Mouse (Mus musculus) MEL (cell line): Measurements from ENCODE around the gene Prcc. TPM values are rescaled to one million over a fixed set of nuclear protein-coding genes. Genes with fewer than 3 reads are reported as not detected.

Experiments
- DNase-seq: peaks from one replicate; pipeline ENCODE4 v3.0.0; 2011; ENCODE audit warnings: low read depth, low spot score
- H3K27ac ChIP-seq: 2 replicates; pipeline ENCODE4 v1.5.1; 2012; ENCODE audit warnings: low read depth, mild to moderate bottlenecking, control low read depth, low read length, moderate library complexity; ENCODE audit not compliant: control insufficient read depth
- H3K27me3 ChIP-seq, 2 experiments: fragments of 150-350 bp in 1 of 2; sonication (generic) in 1 of 2; 2 replicates each; pipeline ENCODE4 v1.6.1; 2012; ENCODE audit warnings: low read length in 2 of 2, mild to moderate bottlenecking in 2 of 2, improper control_type of control experiment in 1 of 2, moderate library complexity in 1 of 2; ENCODE audit not compliant: insufficient read depth in 2 of 2, control insufficient read depth in 1 of 2
- H3K36me3 ChIP-seq, 2 experiments: 2 replicates each; pipeline ENCODE4 v1.6.1; 2012 to 2014; ENCODE audit warnings: low read length in 2 of 2, improper control_type of control experiment in 1 of 2, inconsistent platforms in 1 of 2, mild to moderate bottlenecking in 1 of 2; ENCODE audit not compliant: insufficient read depth in 2 of 2, control insufficient read depth in 1 of 2
- H3K4me1 ChIP-seq, 2 experiments: fragments of 150-350 bp in 1 of 2; sonication (generic) in 1 of 2; 2 replicates each; pipeline ENCODE4 v1.6.1; 2012; ENCODE audit warnings: low read length in 2 of 2, improper control_type of control experiment in 1 of 2, mild to moderate bottlenecking in 1 of 2; ENCODE audit not compliant: insufficient read depth in 2 of 2, control insufficient read depth in 1 of 2
- H3K4me3 ChIP-seq, 2 experiments: fragments of 150-350 bp in 1 of 2; sonication (generic) in 1 of 2; 2 replicates each; pipeline ENCODE4 v1.5.1; 2012; ENCODE audit warnings: low read depth in 2 of 2, low read length in 2 of 2, mild to moderate bottlenecking in 2 of 2, moderate library complexity in 2 of 2, control low read depth in 1 of 2, improper control_type of control experiment in 1 of 2; ENCODE audit not compliant: control insufficient read depth in 1 of 2, insufficient read depth in 1 of 2
- H3K79me2 ChIP-seq: 2 replicates; pipeline ENCODE4 v1.6.1; 2012; ENCODE audit warnings: mild to moderate bottlenecking, low read length, moderate library complexity; ENCODE audit not compliant: control insufficient read depth, poor library complexity, insufficient read depth
- H3K9ac ChIP-seq: 2 replicates; pipeline ENCODE4 v1.6.1; 2012; ENCODE audit warnings: low read depth, mild to moderate bottlenecking, control low read depth, low read length, moderate library complexity; ENCODE audit not compliant: control insufficient read depth, poor library complexity, severe bottlenecking
- H3K9me3 ChIP-seq: fragments of 150-350 bp; sonication (generic); replicated peaks from 2 replicates; pipeline ENCODE4 v1.6.1; 2012; ENCODE audit warnings: mild to moderate bottlenecking, low read length, improper control_type of control experiment, moderate library complexity; ENCODE audit not compliant: insufficient read depth
- MEF2A ChIP-seq: IDR thresholded peaks from 2 replicates; pipeline ENCODE4 v1.6.1; 2014; ENCODE audit warnings: low read depth, mild to moderate bottlenecking, inconsistent platforms, low read length, improper control_type of control experiment; ENCODE audit not compliant: poor library complexity, insufficient replicate concordance, severe bottlenecking; ENCODE audit errors: extremely low read depth
- RCOR1 ChIP-seq: IDR thresholded peaks from 2 replicates; pipeline ENCODE4 v1.6.1; 2012; ENCODE audit warnings: low read depth, mild to moderate bottlenecking, inconsistent platforms, low read length, improper control_type of control experiment
- USF2 ChIP-seq, 2 experiments: IDR thresholded peaks; 2 replicates each; pipeline ENCODE4 v1.6.1; 2011 to 2012; ENCODE audit warnings: improper control_type of control experiment in 2 of 2, low read length in 2 of 2, borderline replicate concordance in 1 of 2, inconsistent platforms in 1 of 2, low read depth in 1 of 2, mild to moderate bottlenecking in 1 of 2; ENCODE audit not compliant: insufficient read depth in 1 of 2
- ZMIZ1 ChIP-seq: IDR thresholded peaks from 2 replicates; pipeline ENCODE4 v1.6.1; 2012; ENCODE audit warnings: low read depth, mild to moderate bottlenecking, inconsistent platforms, low read length, improper control_type of control experiment, moderate library complexity
- polyA plus RNA-seq, 2 experiments: library from polyadenylated mRNA; stranded (reverse) in 1 of 2; unstranded in 1 of 2; fragments of >175 nt in 1 of 2; fragments of >200 nt in 1 of 2; gene quantifications; 2 replicates each; pipeline versions ENCODE4 v1.2.1 to v1.2.4; 2012; ENCODE audit warnings: low replicate concordance in 2 of 2, low read depth in 1 of 2; ENCODE audit not compliant: insufficient read length in 2 of 2, insufficient read depth in 1 of 2, missing spikeins in 1 of 2
- total RNA-seq: library from RNA; depleted of rRNA; stranded (reverse); fragments of 300-350 nt; gene quantifications from 2 replicates; pipeline ENCODE4 v1.2.3, GENCODE M21; 2012; rRNA removed

Gene Prcc
- total and polyA plus RNA-seq, 3 experiments: 47.0 to 65.9 TPM; not detected in 1

DNA sequence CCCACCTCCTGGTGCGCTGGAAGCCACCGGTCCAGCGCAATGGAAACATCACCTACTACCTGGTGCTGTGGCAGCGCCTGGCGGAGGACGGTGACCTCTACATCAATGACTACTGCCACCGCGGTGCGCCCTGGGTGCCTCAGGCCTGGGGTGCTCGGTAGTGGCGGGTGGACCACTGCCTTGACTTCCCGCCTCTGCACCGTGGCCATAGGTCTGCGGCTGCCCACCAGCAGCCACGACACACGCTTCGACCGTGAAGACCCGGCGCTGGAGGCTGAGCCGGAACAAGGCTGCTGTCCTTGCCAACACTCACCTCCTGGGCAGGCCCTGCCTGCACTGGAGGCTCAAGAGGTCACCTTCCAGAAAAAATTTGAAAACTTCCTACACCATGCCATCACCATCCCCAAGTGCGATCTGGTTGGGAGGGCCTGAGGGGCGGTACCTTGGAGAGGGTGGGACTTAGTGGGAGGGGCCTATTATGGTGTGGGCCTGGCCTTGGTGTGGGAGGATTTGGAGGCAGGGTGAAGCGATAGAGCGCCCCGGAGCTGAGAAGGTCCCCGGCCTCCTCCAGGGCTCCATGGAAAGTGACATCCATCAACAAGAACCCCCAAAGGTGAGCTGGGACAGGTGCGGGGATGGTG lies 76.0 kb downstream of the Prcc start:
- Histone ChIP-seq H3K79me2 (no peaks in the 10 kb centered on the region), H3K36me3 (peaks cover 0 to 4% of the 10 kb centered on the region in 2 experiments; a peak in 1 of 4 replicates), H3K27ac (no peak overlapping the region), H3K9me3 (no peaks in the 10 kb centered on the region), H3K4me1 (peaks cover 0 to 8% of the 10 kb centered on the region in 2 experiments; a peak in 2 of 4 replicates), H3K4me3 (no peak overlapping the region), H3K27me3 (no peaks in the 10 kb centered on the region), H3K9ac (no peak overlapping the region)
- DNase-seq: no peak
- TF ChIP-seq ZMIZ1 (no peak), MEF2A (no peak), RCOR1 (no peak), USF2 (IDR thresholded peaks at IDR 0.05; ENCODE audit: borderline replicate concordance in 1 of 2, insufficient read depth in 1 of 2, low read depth in 1 of 2, low read length in 2 of 2) (no peak)

Other genes starting within 250 kb of the Prcc start
- gene Lrrc71, start 137.0 kb downstream of the Prcc start, total RNA-seq: 0.04 TPM in 1 of 2 replicates, not detected in the other
- gene Lrrc71, start 137.0 kb downstream of the Prcc start, polyA plus RNA-seq: not detected
- gene Ntrk1, start 90.4 kb downstream of the Prcc start, total RNA-seq: not detected in 2 replicates
- gene Ntrk1, start 90.4 kb downstream of the Prcc start, polyA plus RNA-seq: not detected
- 0.62 and 0.77 TPM in 2 replicates for gene Insrr, start 88.7 kb downstream of the Prcc start, total RNA-seq
- 1 to 10 TPM in 1 of 2 experiments, not detected in 1; 3.7 TPM for gene Insrr, start 88.7 kb downstream of the Prcc start, polyA plus RNA-seq
- 0.16 and 0.35 TPM in 2 replicates for gene Pear1, start 61.3 kb downstream of the Prcc start, total RNA-seq
- 1 to 10 TPM in 1 of 2 experiments, not detected in 1; 1.0 TPM for gene Pear1, start 61.3 kb downstream of the Prcc start, polyA plus RNA-seq
- not detected in 2 replicates for gene Sh2d2a, start 38.9 kb downstream of the Prcc start, total RNA-seq
- not detected for gene Sh2d2a, start 38.9 kb downstream of the Prcc start, polyA plus RNA-seq
- gene Hdgf, start 20.7 kb upstream of the Prcc start, total RNA-seq: 505 and 519 TPM in 2 replicates
- gene Hdgf, start 20.7 kb upstream of the Prcc start, polyA plus RNA-seq: 1,000 to 10,000 TPM in 1 of 2 experiments, 100 to 1,000 TPM in 1; 369 to 1,503 TPM
- gene Mrpl24, start 33.9 kb upstream of the Prcc start, total RNA-seq: 59.5 and 66.2 TPM in 2 replicates
- gene Mrpl24, start 33.9 kb upstream of the Prcc start, polyA plus RNA-seq: 10 to 100 TPM in 1 of 2 experiments, not detected in 1; 77.3 TPM
- 61.4 and 71.8 TPM in 2 replicates for gene Isg20l2, start 44.7 kb upstream of the Prcc start, total RNA-seq
- gene Isg20l2, start 44.7 kb upstream of the Prcc start, polyA plus RNA-seq: 10 to 100 TPM in 1 of 2 experiments, not detected in 1; 45.0 TPM
- 8.9 and 10.9 TPM in 2 replicates for gene Rrnad1, start 45.1 kb upstream of the Prcc start, total RNA-seq
- gene Rrnad1, start 45.1 kb upstream of the Prcc start, polyA plus RNA-seq: 10 to 100 TPM in 1 of 2 experiments, not detected in 1; 21.1 TPM
- 0.23 and 0.29 TPM in 2 replicates for gene Crabp2, start 63.1 kb upstream of the Prcc start, total RNA-seq
- gene Crabp2, start 63.1 kb upstream of the Prcc start, polyA plus RNA-seq: 1 to 10 TPM in 1 of 2 experiments, not detected in 1; 1.2 TPM
- gene Nes, start 85.5 kb upstream of the Prcc start, total RNA-seq: not detected in 2 replicates
- under 1 TPM in 1 of 2 experiments, not detected in 1; 0.01 TPM for gene Nes, start 85.5 kb upstream of the Prcc start, polyA plus RNA-seq
- gene Bcan, start 114.6 kb upstream of the Prcc start, total RNA-seq: not detected in 2 replicates
- not detected for gene Bcan, start 114.6 kb upstream of the Prcc start, polyA plus RNA-seq
- gene Hapln2, start 142.0 kb upstream of the Prcc start, total RNA-seq: not detected in 2 replicates
- not detected for gene Hapln2, start 142.0 kb upstream of the Prcc start, polyA plus RNA-seq
- gene Gpatch4, start 157.5 kb upstream of the Prcc start, total RNA-seq: 76.6 and 105 TPM in 2 replicates
- gene Gpatch4, start 157.5 kb upstream of the Prcc start, polyA plus RNA-seq: 100 to 1,000 TPM; 135 to 240 TPM
- 114 TPM in 2 replicates for gene Naxe, start 172.9 kb upstream of the Prcc start, total RNA-seq
- gene Naxe, start 172.9 kb upstream of the Prcc start, polyA plus RNA-seq: 100 to 1,000 TPM; 165 to 182 TPM
- gene Ttc24, start 192.7 kb upstream of the Prcc start, total RNA-seq: not detected in 2 replicates
- gene Ttc24, start 192.7 kb upstream of the Prcc start, polyA plus RNA-seq: not detected
- 19.2 and 21.1 TPM in 2 replicates for gene Iqgap3, start 196.4 kb upstream of the Prcc start, total RNA-seq
- 10 to 100 TPM in 1 of 2 experiments, not detected in 1; 42.5 TPM for gene Iqgap3, start 196.4 kb upstream of the Prcc start, polyA plus RNA-seq